Mouse (Mus musculus) megakaryocyte-erythroid progenitor cell, adult 5-6 weeks (primary cell): ENCODE measurements around the gene Iscu. TPM values are rescaled to one million over a fixed set of nuclear protein-coding genes. Genes with fewer than 3 reads are reported as not detected.
"Not testable (repeated sequence)": the region's sequence is repeated elsewhere in the genome, so short reads cannot be mapped to it uniquely, and the experiment has no call there.

Experiments
- ATAC-seq: replicated peaks from 2 replicates; pipeline ENCODE4 v1.8.0; 2016; ENCODE audit warnings: mild to moderate bottlenecking, inconsistent platforms; ENCODE audit not compliant: severe bottlenecking, poor library complexity, low FRiP score, low TSS enrichment
- total RNA-seq, 2 experiments: library from RNA; stranded (forward) in 1 of 2; stranded (reverse) in 1 of 2; fragments of 200-1000, 215-1000 nt in 1 of 2; fragments of >200 nt in 1 of 2; fragmentation: Nextera tagmentation in 1 of 2; gene quantifications; 2 replicates each; pipeline ENCODE4 v1.2.3; 2014 to 2017

Gene Iscu
- total RNA-seq, 2 experiments from 2014 or later = 68.9 to 80.5 TPM

DNA sequence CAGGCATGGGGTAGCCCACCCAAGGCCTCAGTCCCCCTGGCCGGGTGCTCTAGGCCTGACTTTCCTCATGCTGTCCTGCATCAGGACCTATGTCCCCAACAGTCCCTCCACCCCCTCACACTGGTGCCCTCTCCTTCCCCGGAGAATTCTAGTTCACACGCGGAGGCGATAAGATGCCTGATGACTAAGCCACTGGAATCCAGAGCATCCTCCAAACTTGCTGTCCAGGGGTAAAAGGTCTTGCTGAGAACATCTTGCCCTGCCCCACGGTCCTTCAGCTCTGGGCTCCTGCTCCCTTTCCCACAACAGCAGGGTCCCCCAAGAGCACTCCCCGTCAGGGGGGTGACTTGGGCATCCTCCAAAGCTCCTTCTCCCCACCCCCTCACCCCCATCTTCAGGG is 10.1 kb downstream of the Iscu start:
- no peak for ATAC-seq

DNA sequence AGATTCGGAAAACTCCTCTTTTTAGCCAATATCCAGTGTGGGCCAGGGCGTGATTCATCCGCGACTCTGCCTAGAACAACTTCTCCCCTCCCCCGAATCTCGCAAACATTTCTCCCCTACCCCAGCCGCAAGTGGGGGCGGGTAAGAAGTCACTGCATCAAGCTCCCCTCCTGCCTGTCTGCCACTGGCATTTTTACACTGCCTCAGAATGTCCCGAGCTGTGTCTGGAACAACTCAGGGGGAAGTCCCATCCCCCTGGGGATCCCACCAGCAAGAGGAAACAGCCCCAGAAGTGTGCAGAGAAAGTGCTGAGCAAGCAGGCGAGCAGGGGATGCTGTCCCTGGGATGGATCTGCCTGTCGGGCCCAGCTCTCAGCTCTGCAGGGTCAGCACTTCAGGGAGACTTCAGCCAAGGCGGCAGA is 11.0 kb downstream of the Iscu start:
- ATAC-seq = no peak

DNA sequence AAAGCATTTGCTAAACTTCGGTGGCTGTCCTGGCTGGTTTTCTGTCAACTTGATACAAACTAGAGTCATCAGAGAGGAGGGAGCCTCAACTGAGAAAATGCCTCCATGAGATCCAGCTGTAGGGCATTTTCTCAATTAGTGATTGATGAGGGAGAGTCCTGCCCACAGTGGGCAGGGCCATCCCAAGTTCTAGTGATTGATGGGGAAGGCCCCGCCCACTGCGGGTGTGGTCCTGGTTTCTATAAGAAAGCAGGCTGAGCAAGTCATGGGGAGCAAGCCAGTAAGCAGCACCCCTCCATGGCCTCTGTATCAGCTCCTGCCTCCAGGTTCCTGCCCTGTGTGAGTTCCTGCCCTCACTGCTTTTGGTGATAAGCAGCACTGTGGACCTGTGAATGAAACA is 11.6 kb downstream of the Iscu start:
- ATAC-seq = not testable (repeated sequence)

DNA sequence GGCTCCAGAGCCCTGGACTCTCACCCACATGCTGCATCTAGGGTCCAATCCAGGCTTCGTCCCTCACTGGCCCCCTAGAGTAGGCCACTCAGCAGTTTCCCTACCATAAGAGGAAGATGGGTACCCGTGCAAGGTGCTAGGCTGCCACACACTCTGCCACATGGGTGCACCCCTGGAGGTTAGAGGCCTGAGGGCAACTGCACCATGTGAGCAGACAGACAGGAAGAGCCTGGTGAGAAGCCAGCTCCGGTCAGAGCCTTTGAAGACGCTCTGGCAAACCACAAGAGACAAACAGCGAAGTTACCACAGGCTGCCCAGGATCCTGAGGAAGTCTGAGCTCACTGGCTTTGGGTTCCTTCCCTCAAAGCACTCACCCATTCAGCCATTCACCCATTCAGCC is 14.4 kb downstream of the Iscu start:
- no peak for ATAC-seq

DNA sequence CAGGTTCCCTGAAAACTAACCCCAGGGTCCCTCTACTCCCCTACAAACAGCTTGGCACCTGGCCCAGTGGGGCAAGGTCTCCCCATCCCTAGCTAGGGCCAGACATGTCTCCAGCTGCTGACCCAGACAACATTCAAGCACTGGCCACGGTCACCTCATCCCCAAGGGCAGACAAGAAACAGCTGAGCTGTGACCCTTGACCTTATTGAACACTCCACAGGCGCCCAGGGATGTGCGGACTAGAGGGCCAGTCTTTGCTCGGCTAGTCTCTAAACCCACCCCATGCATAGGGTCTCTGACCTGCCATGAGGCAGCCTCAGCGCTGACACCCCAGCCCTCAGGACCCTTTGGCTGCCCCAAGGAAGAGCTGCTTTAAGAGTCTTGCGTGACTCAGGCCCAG is 16.1 kb downstream of the Iscu start:
- ATAC-seq = no peak

DNA sequence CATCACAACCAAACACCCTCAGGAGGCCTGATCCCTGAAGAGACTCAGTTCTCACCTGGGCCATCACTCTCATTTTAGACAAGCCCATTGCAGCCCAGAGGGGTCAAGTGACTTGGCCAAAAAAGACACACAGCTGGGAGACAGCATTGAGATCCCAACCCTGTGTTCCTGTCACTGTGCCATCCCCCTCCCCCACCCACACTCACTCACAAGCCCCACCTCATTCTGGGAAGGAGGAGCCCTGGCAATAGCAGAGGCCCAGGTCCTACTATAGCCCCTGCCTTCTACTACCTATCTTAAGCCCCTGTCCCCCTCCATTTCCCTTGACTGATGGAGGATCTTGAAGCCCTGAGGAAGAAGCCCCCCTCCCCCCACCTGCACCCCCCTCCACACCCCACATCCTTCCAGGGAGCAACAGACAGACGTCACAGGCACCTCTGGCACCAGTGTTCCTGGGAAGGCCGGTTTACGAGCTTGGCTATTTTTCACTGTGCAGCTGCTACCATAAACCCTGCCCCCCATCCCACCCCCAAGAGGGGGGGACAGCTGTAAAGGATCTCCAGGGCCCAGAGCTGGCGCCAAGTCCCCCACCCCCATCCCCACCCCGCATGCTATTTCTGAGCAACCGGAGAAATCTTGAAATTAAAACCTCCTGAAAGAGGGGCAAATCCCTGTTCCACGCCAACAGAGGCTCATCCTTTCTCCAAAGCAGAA is 16.7 kb downstream of the Iscu start:
- ATAC-seq = no peak

DNA sequence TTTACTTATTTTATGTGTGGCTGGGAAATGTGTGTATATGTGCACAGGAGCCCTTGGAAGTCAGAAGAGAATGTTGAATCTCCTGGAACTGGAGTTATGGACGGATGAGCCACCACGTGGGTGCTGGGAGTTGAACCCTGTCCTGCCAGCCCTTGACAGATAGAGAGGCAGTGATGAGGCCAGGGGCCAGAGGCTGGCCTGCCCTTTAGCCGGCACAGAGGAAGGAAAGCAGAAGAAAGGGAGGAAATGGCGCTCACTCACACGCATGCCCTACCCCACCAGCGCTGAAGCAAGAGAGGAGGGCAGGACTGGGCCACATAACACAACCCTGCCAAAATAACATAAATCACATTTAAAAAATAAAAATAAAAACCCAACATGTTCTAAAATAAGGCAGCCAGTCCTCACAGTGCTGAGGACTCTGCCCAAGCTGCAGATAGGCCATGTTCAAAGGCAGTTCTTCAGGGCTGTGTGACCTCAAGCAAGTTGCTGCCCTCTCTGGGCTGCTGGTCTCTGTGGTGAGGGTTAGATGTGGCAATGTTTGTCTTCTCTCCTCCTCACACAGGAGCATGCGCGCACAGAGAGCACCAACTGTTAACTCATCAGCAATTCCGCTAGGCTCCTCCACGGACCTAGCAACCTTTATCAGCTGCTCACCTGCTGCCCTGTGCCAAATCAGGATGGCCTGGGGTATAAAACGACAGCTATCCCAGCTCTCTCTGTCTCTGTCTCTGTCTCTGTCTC is 18.1 kb downstream of the Iscu start:
- ATAC-seq = no peak

DNA sequence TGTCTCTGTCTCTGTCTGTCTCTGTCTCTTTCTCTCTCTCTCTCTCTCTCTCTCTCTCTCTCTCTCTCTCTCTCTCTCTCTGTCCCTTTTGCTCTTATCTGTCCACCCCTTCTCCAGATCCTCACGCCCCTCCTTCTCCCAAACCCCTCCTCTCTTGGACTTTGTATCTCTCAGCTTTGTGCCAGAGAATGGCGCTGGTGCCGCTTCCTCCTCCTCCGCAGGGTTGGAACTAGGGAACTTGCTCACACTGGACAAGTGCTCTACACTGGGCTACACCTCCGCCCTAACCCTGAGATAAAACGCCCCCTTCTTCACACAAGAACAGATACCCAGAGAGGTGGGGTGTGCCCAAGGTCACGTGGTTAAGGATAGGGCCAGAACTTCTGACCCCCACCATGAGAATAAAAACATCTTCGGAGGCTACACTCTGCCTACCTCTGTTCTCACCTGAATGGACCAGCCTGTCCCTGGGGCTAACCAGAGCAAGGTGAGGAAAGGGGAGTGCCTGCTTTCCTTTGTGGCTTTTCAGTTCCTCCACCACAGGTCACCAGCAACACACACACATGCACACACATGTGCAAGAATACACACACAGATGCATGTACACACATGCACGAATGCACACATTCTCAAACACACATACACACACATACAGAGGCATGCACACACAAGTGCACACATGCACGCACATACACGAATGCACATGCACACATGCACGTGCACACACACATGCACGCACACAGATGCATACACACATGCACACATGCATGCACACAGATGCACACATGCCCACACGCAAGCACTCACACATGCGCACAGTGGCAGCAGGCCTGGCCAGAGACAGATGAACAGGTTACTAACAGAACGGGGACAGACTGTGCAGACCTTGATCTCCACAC is 18.9 kb downstream of the Iscu start:
- ATAC-seq = no peak

DNA sequence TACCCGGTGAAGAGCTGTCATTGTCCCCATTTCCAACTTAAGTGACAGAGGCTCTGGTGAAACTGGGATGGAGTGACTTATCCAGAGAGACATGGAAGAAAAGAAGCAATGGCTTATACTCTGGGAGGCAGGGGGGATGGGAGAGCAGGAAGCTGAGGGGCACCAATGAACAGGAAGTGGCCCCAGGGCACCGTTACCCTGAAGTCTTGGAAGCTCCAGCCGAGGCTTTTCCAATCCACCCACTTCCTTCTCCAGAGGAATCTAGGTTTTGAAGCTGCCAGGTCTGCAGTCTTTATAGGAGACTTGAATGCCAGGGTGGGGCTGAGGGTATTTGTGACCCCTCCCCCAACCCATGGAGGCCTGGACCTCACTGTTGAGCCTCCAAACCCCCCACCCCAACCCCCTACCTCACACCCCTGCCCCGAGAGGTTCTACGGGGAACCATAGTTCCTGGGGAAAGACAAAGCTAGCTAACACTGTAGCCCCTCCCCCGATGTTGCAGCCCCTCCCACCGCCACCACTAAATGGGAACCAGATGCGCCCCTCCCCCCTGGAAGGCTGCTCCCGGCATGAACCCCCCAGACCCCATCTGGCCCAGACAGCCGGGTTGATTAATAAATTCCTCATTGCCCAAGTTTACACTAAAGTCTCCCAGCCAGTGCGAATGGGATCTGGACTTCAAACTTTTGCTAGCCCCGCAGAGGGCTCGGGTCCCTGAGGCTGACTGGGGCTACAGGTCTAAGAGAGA is 24.0 kb downstream of the Iscu start:
- no peak for ATAC-seq

DNA sequence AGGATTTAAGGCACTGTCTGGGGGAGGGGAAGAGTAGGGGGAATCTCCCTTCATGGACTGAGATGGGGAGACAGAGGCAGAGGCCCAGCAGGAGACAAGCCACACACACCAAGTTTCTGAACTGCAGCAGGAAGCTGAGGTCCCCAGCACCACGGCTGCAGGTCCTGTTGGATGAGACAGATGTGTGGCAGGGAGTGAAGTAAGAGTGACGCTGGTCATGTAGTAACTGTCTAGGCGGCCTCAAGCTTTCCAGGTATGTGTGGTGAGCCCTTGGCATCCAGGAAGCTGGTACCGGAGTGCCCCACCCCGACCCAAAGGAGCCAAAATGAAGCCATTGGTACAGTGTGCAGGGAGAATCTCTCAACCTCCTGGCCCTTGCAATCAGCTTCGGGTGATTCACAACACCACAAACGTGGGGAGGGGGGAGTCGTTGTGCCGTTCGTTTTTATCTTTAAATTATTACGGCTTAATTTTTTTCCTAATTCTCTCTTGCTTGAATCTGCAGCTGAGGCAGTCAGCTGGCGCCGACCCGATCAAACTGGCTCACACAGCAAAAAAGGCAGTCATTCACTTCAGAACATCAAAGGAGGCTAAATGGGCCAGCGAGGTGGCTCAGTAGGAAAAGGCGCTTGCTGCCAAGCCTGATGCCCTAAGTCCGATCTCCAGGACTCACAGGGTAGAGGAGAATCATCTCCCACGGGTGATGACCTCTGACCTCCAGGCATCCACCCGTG is 24.8 kb downstream of the Iscu start:
- ATAC-seq = no peak

DNA sequence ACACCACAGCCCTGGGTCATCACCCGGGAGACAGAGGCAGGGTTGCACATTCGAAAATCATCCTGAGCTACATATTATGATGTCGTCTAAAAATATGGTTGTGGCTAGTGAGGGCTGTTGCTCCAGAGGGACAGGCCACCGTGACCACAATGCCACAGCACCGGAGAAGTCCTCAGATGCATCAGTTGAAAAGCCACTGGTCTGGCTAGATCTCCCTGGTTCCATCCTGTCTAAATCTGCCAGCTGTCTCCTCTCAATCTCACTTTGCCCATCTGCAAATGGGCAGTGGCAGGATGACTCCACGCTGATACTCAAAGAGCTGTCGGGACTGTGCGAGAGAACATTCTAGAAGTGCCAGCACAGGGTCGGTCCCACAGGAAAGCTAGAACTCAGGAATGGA is 26.0 kb downstream of the Iscu start:
- no peak for ATAC-seq

DNA sequence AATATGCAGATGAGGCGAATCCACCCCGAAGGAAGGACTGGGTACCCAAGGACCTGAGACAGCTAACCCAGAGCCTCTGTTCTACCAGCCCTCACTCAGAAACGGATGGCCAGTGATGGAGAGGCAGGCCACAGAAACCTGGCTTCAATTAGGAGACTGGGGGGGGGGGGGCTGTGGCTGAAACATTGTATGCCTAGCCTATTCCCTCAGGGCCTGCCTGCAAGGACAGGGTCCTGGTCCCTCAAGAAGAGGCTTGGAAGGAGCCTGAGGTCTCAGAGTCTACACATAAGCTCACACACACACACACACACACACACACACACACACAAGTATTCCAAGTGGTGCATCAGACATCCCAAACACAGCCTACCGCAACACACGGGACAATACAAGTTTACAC is 27.1 kb downstream of the Iscu start:
- no peak for ATAC-seq

DNA sequence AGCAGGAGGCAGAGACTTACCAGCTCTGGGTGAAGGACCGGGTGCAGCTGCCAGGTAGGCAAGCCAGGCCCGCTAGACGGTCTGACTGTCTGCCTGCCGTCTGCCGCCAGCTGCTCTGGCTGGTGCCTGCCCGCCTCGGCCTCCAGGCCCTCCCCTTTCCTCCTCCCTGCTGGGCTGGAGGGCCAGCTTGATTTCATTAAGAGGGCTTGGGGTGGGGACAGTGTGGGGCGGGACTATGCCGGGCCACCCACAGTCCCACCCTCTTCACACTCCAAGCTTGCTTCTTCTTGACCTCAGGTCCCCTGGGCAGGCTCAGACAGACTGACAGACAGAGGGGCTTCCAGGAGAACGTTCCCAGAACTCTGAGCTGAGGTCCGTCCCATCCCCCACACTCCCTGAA is 27.7 kb downstream of the Iscu start, which contains the start of gene Tmem119:
Gene Tmem119 (minus strand): TSS at position 237 of the 400 bp plus-strand sequence.
- ATAC-seq = peak; percentile 59; the same call in 1 of the 2 replicates

DNA sequence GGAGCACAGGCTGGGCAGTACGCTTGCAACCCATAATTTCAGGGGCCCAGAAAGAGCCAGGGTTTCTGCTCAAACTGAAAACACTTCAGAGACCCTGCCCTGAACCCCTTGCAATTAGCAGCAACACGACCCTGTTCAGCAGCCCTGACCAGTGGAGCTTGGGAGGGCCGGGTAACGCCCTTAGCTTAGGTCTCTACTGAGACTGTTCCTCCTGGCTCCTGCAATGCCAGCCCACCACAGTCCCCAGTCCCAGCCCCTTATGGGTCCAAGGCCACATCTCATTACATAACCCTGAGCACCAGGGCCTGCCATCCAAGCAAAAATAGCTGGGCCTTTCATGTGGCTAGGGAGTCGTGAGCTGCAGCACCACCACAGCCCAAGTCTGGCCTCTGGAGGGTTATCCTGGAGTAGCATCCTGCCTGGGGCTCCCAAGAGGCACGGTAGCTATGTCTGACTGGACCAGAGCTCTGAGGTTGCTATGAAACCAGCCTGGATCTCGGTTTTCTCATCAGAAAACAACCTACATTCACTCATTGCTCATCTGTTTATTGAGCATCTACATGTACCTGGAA is 31.9 kb downstream of the Iscu start:
- ATAC-seq = no peak

DNA sequence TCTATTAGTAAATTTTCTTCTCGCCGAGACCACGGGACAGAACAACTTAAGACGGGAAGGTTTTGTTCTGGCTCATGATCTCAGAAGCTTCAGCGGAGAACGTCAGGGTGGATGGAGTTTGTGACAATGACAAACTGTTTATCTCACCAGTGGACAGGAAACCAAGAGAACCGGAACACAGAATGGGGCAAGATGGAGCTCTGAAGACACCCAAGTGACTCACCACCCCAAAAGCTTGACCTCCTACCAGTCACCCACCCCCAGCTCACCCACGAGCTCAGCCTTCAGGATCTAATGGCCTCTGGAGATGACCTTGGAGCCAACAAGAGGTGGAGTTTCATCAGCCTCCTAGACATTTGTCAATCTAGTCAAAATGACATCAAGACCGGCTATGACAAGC is 32.8 kb downstream of the Iscu start:
- no peak for ATAC-seq

DNA sequence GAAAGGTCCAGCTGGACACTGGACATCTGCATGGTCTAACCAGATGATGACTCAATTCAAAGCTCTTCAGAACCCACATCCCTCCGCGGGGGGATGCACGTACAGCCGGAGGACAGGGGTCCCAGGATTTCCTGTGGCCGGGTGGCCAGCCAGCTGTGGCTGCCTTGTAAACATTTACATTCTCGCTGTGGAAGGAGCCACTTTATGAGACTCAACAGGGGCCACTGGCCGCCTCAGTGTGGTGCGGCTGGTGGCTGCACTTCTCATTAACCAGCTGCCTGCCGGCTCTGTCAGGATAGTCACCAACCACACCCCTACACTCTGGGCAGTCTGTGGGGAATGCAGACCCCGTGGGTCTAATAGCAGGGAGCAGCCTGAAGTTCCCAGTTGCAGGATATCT is 33.9 kb downstream of the Iscu start:
- no peak for ATAC-seq

DNA sequence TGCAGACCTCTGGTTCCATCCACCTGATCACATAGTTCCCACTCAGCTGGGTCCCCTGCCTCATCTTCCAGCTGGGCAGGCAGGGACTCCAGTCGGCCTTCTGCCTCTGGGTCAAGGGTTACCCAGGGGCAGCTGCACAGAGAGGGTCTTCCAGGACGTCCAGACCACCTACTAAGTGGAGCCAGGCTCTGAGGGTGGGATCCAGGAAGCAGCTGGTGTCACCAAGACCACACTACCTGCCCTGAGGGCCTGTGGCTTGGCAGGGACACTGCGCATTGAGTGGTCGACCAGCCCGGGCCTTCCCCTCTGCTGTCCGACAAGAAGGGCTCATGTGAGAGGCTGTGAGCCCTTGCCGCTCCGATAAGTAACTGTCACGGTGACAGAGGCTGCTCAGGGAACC is 35.2 kb downstream of the Iscu start:
- ATAC-seq = no peak

DNA sequence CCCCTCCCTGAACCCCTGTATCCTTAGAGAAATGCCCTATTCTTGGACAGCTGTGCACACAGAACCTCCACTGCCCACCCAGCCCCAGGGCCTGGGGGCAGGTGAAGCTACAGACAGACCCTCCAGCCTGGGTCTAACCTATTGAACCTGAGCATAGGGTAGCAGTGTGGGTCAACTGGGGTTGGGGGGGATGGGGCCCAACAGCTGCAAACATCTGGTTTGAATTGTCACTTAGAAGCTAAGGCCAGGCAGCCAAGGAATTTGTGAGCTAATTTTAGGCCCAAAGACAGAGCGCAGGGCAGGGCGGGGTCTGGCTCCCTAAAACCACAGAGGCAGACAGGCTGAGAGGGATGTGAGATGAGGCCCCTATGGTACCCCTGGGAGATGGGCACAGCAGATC is 35.6 kb downstream of the Iscu start:
- ATAC-seq = no peak

DNA sequence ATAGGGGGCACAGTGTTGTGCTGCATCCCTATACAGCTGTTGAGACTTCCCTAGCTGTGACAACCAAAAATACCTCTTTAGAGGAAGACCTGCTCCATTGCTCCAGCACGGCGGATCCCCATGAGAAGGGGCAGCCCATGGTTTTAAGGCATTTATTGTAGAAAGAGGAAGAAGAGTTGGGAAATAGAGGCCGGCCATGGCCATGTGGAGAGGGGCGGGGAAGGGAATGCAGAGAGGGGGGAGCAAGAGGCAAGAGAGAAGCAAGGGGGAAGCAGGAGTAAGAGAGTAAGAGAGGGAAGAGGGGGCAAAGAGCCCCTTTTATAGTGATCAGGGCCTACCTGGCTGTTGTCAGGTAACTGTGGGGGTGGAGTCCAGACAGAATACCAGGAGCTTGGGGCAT is 37.6 kb downstream of the Iscu start:
- ATAC-seq = no peak
